Mouse (Mus musculus): ENCODE data around the gene Tldc2. TPM values are rescaled to one million over a fixed set of nuclear protein-coding genes. Genes with fewer than 3 reads are reported as not detected.
A peak's percentile ranks its signal among the peaks of the same experiment; 100 is the strongest.

Gene Tldc2
- polyA plus RNA-seq, 1 experiment from 2014 or later = not detected

DNA sequence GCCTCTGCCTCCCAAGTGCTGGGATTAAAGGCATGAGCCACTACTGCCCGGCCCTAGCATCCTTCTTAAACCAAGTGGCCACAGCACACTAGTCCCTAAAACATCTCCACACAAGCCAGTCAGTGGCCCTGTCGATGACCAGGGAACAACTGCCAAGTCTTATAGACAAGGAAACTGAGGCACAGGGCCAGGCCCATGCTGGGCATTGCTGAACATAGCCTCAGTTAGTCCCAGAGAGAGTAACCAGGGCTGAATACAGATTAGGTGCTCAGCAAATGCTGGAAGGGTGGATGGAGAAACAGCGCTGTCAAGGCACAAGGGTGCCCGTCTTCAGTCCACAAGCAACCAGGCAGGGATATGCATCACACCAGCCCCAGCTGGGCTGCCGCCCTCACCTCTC, 33.7 kb upstream of the Tldc2 start:
- Histone ChIP-seq H3K4me3 (replicated peaks) (no peak overlapping the region), H3K36me3 (replicated peaks) (peaks cover 69% of the 10 kb centered on the region), H3K4me2 (no peak overlapping the region), H3K9ac (no peak overlapping the region), H3K4me1 (peaks cover 43% of the 10 kb centered on the region), H3K27ac (no peak overlapping the region), H3K27me3 (no peaks in the 10 kb centered on the region), H3K9me3 (no peaks in the 10 kb centered on the region)
- no peak for ATAC-seq (ENCODE audit: low FRiP score)
- WGBS = 93% methylated on average over 5 of the region's 5 CpGs

DNA sequence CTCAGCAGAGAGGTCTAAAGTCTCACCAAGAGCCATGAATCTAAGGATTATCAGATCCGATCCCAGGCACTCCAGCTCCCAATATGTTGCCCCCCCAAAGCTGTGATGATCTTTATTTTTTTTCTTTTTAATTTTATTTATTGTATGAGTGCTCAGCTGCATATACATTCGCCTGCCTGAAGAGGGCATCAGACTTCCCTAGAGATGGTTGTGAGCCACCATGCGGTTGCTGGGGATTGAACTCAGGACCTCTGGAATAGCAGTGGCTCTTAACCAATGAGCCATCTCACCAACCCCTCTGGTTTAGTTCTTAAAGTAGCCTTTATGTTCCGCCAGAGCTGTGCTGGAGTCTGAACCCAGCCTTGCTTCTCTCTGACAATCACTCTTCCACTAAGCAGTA, 33.1 kb upstream of the Tldc2 start:
- WGBS = 78% methylated on average over 4 of the region's 4 CpGs

DNA sequence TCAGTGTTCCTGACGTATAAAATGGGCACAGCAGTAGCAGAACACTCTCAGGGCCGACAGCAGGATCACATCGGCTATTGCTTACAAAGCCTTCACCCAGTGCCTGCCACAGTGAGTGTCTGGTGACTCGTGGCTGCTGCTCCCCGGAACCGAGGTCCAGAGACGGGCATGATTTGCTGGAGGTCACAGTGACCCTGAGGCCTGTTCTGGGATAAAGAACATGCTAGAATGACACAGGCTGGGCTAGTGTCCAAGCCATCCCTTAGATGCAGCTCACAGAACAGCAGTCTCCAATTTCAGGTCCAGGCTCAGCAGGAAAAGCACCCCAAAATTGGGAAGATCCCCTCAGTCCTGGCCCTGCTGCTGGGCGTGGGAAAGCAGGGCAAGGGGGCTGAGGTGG, 32.6 kb upstream of the Tldc2 start:
- no peak for ATAC-seq (ENCODE audit: low FRiP score)
- Histone ChIP-seq H3K4me3 (replicated peaks) (no peak overlapping the region), H3K4me2 (no peak overlapping the region), H3K9me3 (no peaks in the 10 kb centered on the region), H3K27me3 (no peaks in the 10 kb centered on the region), H3K27ac (peak overlapping the region; percentile 36), H3K9ac (no peak overlapping the region), H3K36me3 (replicated peaks) (peaks cover 73% of the 10 kb centered on the region), H3K4me1 (peaks cover 45% of the 10 kb centered on the region)
- 92% methylated on average over 8 of the region's 8 CpGs for WGBS

More for the DNA sequence above, 33.1 kb upstream of the Tldc2 start:
- ATAC-seq (ENCODE audit: low FRiP score) = no peak
- Histone ChIP-seq H3K27ac (no peak overlapping the region), H3K36me3 (replicated peaks) (peaks cover 69% of the 10 kb centered on the region), H3K9ac (no peak overlapping the region), H3K4me1 (peaks cover 45% of the 10 kb centered on the region), H3K4me3 (replicated peaks) (no peak overlapping the region), H3K27me3 (no peaks in the 10 kb centered on the region), H3K4me2 (no peak overlapping the region), H3K9me3 (no peaks in the 10 kb centered on the region)

DNA sequence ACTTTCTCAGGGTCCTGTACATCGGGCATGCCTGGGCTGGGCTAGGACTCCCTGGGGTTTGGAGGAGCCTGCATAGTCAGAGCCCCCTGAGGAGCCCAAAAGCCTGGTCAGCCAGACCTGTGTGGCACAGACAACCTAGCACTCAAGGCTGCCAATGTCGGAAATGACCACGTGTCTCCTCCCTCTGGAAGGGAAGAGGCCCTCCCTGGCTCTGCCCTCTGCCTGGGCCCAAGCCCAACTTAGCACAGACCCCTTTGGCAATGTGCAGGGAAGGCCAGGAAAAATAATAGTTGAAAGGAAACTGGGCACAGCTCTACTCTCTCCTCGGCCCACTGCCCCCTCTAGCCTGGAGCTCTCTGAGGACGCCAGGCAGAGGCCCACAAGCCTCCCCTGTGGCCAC, 32.0 kb upstream of the Tldc2 start:
- peaks cover 76% of the 10 kb centered on the region for H3K36me3 ChIP-seq (replicated peaks)

DNA sequence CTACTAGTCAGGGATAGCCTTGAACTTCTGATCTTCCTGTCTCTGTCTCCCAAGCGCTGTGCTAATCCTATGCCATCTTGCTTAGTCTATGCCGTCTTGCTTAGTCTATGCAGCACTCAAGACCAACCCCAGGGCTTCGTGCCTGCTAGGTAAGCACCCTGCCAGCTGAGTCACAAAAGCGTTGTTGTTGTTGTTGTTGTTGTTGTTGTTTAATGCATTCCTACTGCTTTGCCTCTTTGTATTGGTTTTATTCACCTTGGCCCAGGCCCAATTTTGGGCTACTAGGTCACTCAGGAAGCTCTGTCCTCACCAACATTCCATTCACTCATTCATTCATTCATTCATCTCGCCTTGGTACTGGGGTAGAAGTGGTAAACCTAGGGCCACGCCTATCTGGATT, 31.1 kb upstream of the Tldc2 start:
- H3K4me2 ChIP-seq = no peak overlapping the region
- H3K9me3 ChIP-seq = no peaks in the 10 kb centered on the region
- WGBS = 91% methylated on average over 6 of the region's 6 CpGs
- H3K27me3 ChIP-seq = no peaks in the 10 kb centered on the region
- H3K36me3 ChIP-seq (replicated peaks) = peaks cover 76% of the 10 kb centered on the region
- no peak overlapping the region for H3K27ac ChIP-seq
- H3K4me1 ChIP-seq = peaks cover 34% of the 10 kb centered on the region
- ATAC-seq (ENCODE audit: low FRiP score) = no peak
- H3K9ac ChIP-seq = no peak overlapping the region
- H3K4me3 ChIP-seq (replicated peaks) = no peak overlapping the region

More for the DNA sequence above, 32.0 kb upstream of the Tldc2 start:
- ATAC-seq (ENCODE audit: low FRiP score) = no peak
- peaks cover 43% of the 10 kb centered on the region for H3K4me1 ChIP-seq
- 70% methylated on average over 5 of the region's 5 CpGs for WGBS
- no peaks in the 10 kb centered on the region for H3K27me3 ChIP-seq
- no peak overlapping the region for H3K9ac ChIP-seq
- H3K27ac ChIP-seq = peak overlapping the region; percentile 36
- no peak overlapping the region for H3K4me3 ChIP-seq (replicated peaks)
- H3K9me3 ChIP-seq = no peaks in the 10 kb centered on the region
- H3K4me2 ChIP-seq = no peak overlapping the region

DNA sequence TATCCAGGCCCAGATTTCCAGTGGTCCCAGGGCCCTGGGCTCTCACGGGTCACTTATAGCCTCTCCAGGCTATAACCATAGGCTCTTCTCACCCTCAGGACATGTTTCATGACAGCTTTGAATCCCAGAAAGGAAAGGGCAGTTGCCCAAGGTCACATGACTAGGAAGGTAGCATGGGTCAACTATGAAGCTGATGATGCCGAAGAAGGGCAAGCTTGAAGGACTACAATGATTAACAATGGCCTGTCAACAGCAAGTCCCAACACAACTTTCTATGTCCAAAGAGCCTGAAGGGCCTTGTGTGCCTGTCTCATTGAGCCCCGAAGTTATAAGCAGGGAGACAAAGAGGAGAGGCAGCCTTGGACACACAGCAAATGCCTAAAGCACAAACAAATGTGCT, 29.7 kb upstream of the Tldc2 start:
- H3K4me2 ChIP-seq = no peak overlapping the region
- no peak overlapping the region for H3K4me3 ChIP-seq (replicated peaks)
- WGBS = 91% methylated on average over 3 of the region's 3 CpGs
- H3K36me3 ChIP-seq (replicated peaks) = peaks cover 66% of the 10 kb centered on the region
- ATAC-seq (ENCODE audit: low FRiP score) = no peak
- peaks cover 29% of the 10 kb centered on the region for H3K4me1 ChIP-seq
- H3K27ac ChIP-seq = no peak overlapping the region
- no peaks in the 10 kb centered on the region for H3K9me3 ChIP-seq
- H3K9ac ChIP-seq = no peak overlapping the region
- H3K27me3 ChIP-seq = no peaks in the 10 kb centered on the region

DNA sequence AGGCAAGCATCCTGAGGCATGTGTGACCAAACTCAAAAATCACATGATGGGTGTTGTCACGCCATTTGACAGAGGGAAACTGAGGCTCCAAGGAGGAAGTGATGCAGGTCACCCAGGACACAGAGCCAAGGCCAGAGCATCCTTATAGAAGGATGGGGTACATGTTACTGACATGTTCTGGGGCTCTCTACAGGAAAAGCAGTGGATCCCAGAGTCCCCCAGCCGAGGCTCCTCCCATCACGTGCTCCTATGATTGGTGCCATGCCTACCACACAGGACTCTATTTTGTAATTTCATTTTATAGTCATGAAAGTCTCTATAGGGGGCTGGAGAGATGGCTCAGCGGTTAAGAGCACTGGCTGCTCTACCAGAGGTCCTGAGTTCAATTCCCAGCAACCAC, 29.1 kb upstream of the Tldc2 start:
- 87% methylated on average over 4 of the region's 4 CpGs for WGBS
- Histone ChIP-seq H3K9me3 (no peaks in the 10 kb centered on the region), H3K9ac (no peak overlapping the region), H3K36me3 (replicated peaks) (peaks cover 60% of the 10 kb centered on the region), H3K4me1 (peaks cover 35% of the 10 kb centered on the region), H3K4me3 (replicated peaks) (no peak overlapping the region), H3K27ac (peak overlapping the region; percentile 94), H3K27me3 (no peaks in the 10 kb centered on the region), H3K4me2 (peak overlapping the region; percentile 48; the same call in 1 of the 2 replicates)
- no peak for ATAC-seq (ENCODE audit: low FRiP score)

DNA sequence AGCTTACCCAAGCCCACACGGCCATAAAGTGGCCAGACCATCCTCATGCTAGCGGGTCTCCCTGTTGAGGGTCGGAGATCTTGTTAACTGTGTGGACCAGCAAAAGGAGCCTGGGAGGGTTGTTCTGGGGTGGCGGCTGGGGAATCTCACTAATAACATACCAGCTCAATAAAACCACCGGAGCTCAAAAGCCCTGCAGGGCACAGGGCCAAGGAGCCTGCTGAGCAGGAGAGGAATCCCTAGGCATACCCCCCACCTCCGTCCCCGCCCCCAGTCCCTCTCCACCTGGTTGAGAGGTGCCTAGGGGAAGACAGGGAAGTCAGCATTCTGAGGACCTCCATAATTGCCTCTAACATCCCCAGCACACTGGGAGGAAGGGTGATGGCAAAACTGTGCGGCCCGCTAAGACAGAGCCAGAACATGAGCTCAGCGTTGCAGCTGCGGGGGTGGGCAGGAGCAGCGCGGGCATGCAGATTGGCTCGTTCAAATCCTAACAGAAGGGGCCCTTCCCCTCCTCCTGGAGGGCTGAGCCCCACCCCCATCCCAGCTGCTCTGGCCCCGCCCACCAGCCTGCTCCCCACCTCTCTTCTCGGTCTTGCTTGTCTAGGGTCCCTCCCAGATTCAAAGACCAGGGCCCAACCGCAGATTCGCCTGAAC, 28.4 kb upstream of the Tldc2 start:
- peak; percentile 93 for ATAC-seq (ENCODE audit: low FRiP score)
- Histone ChIP-seq H3K4me2 (peak overlapping the region; percentile 48), H3K9me3 (no peaks in the 10 kb centered on the region), H3K4me1 (peaks cover 42% of the 10 kb centered on the region), H3K27me3 (no peaks in the 10 kb centered on the region), H3K27ac (peak overlapping the region; percentile 94), H3K4me3 (replicated peaks) (peak overlapping the region; percentile 19), H3K9ac (peak overlapping the region; percentile 47; the same call in 1 of the 2 replicates), H3K36me3 (replicated peaks) (peaks cover 53% of the 10 kb centered on the region)
- WGBS = 4% methylated on average over 18 of the region's 18 CpGs

GRCm38 (mm10) chr2:157059166-157059565, 27.7 kb upstream of the Tldc2 start:
- no peak overlapping the region for H3K4me3 ChIP-seq (replicated peaks)
- peaks cover 48% of the 10 kb centered on the region for H3K36me3 ChIP-seq (replicated peaks)
- H3K9me3 ChIP-seq = no peaks in the 10 kb centered on the region
- 0 out of 2 replicates have a peak, but pooled peaks have one; percentile 10 for ATAC-seq (ENCODE audit: low FRiP score)
- H3K4me1 ChIP-seq = peaks cover 47% of the 10 kb centered on the region
- H3K4me2 ChIP-seq = peak overlapping the region; percentile 48
- H3K27me3 ChIP-seq = no peaks in the 10 kb centered on the region
- WGBS = 46% methylated on average over 8 of the region's 8 CpGs
- peak overlapping the region; percentile 94 for H3K27ac ChIP-seq
- H3K9ac ChIP-seq = 0 out of 2 replicates have a peak overlapping the region, but pooled peaks have one; percentile 47

DNA sequence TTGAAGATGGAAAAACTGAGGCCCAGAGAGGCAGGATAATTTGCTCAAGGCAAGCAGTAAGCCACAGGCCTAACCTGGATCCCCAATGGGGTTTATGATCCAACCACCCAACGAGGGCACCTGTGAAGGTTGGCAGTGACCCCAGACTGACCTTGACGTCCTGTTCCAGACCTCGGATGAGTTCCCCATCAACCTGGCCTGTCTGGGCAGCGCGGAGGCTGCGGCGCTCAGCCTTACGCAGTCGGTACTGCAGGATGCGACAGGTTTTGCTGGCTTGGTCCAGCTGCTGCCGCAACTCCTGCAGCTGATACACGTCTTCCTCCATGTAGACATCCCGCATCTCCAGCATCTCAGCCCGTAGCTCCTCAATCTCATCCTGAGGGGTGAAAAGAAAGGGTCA, 26.8 kb upstream of the Tldc2 start:
- Histone ChIP-seq H3K4me1 (peaks cover 52% of the 10 kb centered on the region), H3K36me3 (replicated peaks) (peaks cover 43% of the 10 kb centered on the region), H3K4me2 (no peak overlapping the region), H3K9ac (no peak overlapping the region), H3K27ac (no peak overlapping the region), H3K9me3 (no peaks in the 10 kb centered on the region), H3K4me3 (replicated peaks) (no peak overlapping the region), H3K27me3 (no peaks in the 10 kb centered on the region)
- ATAC-seq (ENCODE audit: low FRiP score) = no peak
- 96% methylated on average over 14 of the region's 14 CpGs for WGBS

GRCm38 (mm10) chr2:157060557-157061305, 26.1 kb upstream of the Tldc2 start:
- no peak overlapping the region for H3K27ac ChIP-seq
- no peak overlapping the region for H3K4me2 ChIP-seq
- no peak overlapping the region for H3K9ac ChIP-seq
- H3K36me3 ChIP-seq (replicated peaks) = peaks cover 38% of the 10 kb centered on the region
- ATAC-seq (ENCODE audit: low FRiP score) = no peak
- H3K9me3 ChIP-seq = no peaks in the 10 kb centered on the region
- peaks cover 58% of the 10 kb centered on the region for H3K4me1 ChIP-seq
- H3K27me3 ChIP-seq = no peaks in the 10 kb centered on the region
- WGBS = 90% methylated on average over 11 of the region's 11 CpGs
- H3K4me3 ChIP-seq (replicated peaks) = no peak overlapping the region

DNA sequence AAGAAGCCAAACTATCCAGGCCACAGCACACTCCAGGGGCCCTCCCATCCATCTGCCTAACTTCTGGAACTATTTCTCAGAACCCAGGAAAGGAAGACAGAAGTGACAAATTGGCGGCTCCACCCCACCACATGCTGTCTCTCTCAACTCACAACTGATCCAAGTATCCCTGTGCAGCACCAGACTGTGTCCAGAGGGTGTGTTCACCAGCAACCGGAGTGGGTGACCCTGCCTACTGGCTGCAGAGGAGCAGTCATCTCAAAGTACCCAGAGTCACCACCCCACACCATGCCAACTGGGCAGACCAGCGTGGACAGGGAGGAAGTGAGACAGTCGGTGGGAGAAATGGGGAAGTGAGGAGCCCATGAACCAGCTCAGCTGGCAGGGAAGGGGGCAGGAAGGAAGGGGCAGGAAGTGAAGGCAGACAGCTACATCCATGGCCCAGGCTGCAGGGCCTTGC, 23.6 kb upstream of the Tldc2 start:
- WGBS = 85% methylated on average over 4 of the region's 4 CpGs
- Histone ChIP-seq H3K36me3 (replicated peaks) (peaks cover 21% of the 10 kb centered on the region), H3K4me1 (peaks cover 62% of the 10 kb centered on the region), H3K4me3 (replicated peaks) (no peak overlapping the region), H3K9me3 (no peaks in the 10 kb centered on the region), H3K27ac (no peak overlapping the region), H3K9ac (no peak overlapping the region; the same call in 1 of the 2 replicates), H3K4me2 (no peak overlapping the region), H3K27me3 (no peaks in the 10 kb centered on the region)
- no peak for ATAC-seq (ENCODE audit: low FRiP score)
